Mouse (Mus musculus) embryonic fibroblast, embryonic 13.5 days (primary cell): ENCODE data around the gene Dab2ip.

Experiments used
- CTCF ChIP-seq: IDR thresholded peaks from 2 replicates; pipeline ENCODE4 v1.5.1; 2011; ENCODE audit warnings: mild to moderate bottlenecking, control low read depth, low read length, moderate library complexity, borderline replicate concordance; ENCODE audit not compliant: insufficient read depth
- POLR2A ChIP-seq: IDR thresholded peaks from 2 replicates; pipeline ENCODE4 v1.6.1; 2011; ENCODE audit warnings: low read depth, mild to moderate bottlenecking, control low read depth, low read length, moderate library complexity

DNA sequence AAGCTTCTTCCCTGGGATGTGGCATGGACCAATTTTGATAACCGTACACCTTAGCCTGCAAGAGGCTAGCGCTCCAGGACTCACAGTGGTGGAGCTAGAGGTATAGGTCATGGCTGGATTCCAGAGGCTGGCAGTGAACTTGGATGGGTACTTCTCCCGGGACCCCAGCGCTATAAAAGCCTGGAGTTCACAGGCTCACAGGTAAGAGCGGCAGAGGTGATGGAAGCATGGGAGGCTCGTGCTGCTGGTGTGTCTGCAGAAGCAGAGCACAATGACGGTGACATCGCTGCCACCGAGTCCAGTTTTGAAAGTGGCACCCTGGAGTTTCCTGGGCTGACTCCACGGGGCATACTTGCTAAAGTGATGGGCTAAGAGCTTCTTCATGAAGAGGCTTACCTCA lies 187.8 kb downstream of the Dab2ip start:
- no peak for TF ChIP-seq POLR2A
- no peak for TF ChIP-seq CTCF
